Mouse (Mus musculus) left cerebral cortex, postnatal 4 days (tissue): Measurements from ENCODE around the gene Zfp352. TPM values are rescaled to one million over a fixed set of nuclear protein-coding genes. Genes with fewer than 3 reads are reported as not detected.
"Not testable (repeated sequence)": the region's sequence is repeated elsewhere in the genome, so short reads cannot be mapped to it uniquely, and the experiment has no call there.

Source experiments
- DNase-seq: peaks from one replicate; pipeline ENCODE4 v3.0.0-alpha.2; 2022
- intact Hi-C: fragments of 180-260 bp; cut with DNase I; formaldehyde crosslinking; loops from one replicate; pipeline ENCODE4 v1.15.1; 2025
- total RNA-seq, 2 experiments: library from RNA; stranded (reverse); gene quantifications; 2 replicates each; pipeline ENCODE4 v1.2.3; 2021

Gene Zfp352
- not detected for total RNA-seq

DNA sequence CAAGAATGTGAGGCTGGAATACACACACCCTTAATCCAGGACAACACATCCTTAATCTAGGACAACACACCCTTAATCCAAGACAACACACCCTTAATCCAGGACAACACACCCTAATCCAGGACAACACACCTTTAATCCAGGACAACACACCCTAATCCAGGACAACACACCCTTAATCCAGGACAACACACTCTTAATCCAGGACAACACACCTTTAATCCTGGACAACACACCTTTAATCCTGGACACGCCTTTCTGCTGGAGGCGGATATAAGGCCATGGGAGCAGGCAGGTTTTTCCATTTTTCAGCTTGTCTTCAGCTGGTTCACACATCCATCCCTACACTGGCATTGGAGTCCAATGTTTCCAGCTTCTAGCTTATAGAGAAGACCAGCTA is at the start of gene Zfp352:
Gene Zfp352 (plus strand): TSS at position 301 of the 400 bp plus-strand sequence.
- intact Hi-C loops: no loop called here
- DNase-seq: no peak

GRCm38 (mm10) chr4:90170890-90171483 is 47.6 kb upstream of the Zfp352 start:
- DNase-seq: no peak
- intact Hi-C loops: loop anchor here (10.0 kb wide), 1 partner anchor 1204 kb away; no protein-coding TSS in a partner anchor

DNA sequence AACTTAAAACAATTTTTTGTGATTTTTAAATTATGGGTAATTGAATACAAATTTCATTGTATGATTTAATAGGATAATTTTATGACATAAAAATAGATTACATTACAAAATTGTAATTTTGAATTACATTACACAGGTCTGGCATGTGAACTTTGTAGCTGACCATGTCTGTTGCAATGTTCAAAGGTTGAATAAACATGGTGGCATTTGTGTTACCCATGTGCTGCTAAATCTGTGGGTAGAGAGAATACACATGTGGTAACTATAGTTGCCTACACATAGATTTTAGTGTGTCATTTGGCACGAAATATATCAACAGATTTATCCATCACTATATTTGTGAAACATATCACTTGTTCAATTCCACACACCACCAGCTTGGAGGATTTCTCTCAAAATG is 44.6 kb upstream of the Zfp352 start:
- intact Hi-C loops: loop anchor here (10.0 kb wide), 1 partner anchor 1201 kb away; no protein-coding TSS in a partner anchor
- no peak for DNase-seq

DNA sequence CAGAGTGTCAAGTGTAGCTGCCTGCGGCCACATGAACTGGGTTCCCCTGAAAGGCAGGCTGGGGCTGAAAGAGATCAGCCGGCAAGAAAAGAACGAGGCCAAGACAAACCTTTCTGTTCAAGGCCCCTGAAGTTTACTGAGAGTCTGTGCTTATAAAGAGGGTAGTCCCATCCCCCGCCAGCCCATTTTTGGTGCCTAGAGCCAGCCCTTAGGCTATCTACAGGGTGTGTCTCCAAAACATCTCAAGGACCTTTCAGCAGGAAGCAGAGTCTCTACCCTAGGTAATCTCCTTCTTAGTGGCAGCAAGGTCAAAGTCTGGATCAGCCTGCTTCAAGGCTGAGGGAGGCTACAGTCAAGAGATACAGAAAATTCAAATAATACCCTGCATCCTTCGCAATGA is 15.2 kb upstream of the Zfp352 start:
- DNase-seq: no peak
- intact Hi-C loops: no loop called here

GRCm38 (mm10) chr4:90211475-90211874 is 7.1 kb upstream of the Zfp352 start:
- intact Hi-C loops: no loop called here
- DNase-seq: no peak

DNA sequence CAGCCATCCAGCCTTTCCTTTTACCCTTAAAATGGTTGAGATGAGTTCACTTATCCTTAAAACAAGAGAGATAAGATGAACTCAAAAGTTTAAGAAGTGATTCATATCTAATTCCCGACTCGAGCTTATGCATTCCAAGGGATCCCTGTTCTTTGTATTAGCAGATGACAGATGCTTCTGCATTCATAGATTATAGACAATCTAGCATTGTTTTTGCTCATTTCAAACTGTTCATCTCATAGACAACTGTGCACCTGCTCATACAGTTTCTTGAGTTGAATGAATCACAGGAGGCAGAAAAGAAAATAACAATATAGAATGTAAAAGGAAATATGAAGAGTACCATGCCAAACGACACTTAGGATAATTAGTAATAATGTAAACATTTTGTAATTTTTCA is 6.5 kb upstream of the Zfp352 start:
- no peak for DNase-seq
- intact Hi-C loops: no loop called here

DNA sequence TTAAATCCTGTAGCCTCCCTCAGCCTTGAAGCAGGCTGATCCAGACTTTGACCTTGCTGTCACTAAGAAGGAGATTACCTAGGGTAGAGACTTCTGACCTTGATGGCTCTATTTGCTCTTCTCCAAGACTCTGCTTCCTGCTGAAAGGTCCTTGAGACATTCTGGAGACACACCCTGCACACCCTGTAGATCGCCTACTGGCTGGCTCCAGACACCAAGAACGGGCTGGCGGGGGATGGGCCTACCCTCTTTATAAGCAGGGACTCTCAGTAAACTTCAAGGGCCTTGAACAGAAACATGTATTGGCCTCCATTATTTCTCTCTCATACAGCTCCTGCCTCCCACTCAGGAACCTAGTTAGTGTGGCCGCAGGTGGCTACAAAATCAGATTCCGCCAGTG is 17.0 kb downstream of the Zfp352 start:
- DNase-seq, intact Hi-C loops: not testable (repeated sequence)

DNA sequence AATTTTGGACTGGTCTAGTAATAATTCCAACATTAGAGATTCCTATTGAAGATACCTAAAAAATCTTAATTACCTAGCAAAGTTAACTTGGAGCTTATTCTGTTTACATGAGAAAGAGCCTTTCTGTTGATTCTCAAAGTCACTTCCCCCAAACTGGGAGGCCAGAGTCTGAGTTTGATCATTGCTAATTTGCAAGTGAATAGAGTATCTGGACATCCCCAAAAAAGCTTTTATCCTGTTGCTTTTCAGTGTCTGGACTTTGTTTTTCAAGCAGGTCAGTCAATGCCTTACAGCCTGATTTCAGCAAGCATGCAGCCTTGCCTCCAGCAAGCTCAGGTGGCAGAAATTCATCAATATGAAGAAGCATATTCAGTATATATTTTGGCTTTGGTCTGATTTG is 51.2 kb downstream of the Zfp352 start:
- no peak for DNase-seq
- intact Hi-C loops: no loop called here
